Mouse (Mus musculus): Measurements from ENCODE around the gene Dupd1. TPM values are rescaled to one million over a fixed set of nuclear protein-coding genes. Genes with fewer than 3 reads are reported as not detected.

Dupd1 gene
- total and polyA plus RNA-seq, 2 experiments from 2014 or later: 0.29 TPM; not detected in 1

GRCm38 (mm10) chr14:21631665-21632200, 82.6 kb downstream of the Dupd1 start:
- Histone ChIP-seq H3K4me2 (ENCODE audit: low read depth, low read length) (no peak overlapping the region), H3K36me3 (ENCODE audit: insufficient read depth, low read length) (peaks cover 19% of the 10 kb centered on the region; the same call in 1 of the 2 replicates), H3K9me3 (ENCODE audit: low read length) (no peaks in the 10 kb centered on the region), H3K4me3 (ENCODE audit: low read length) (no peak overlapping the region), H3K27me3 (ENCODE audit: insufficient read depth, low read length) (no peaks in the 10 kb centered on the region), H3K27ac (peak overlapping the region; percentile 54), H3K9ac (replicated peaks; ENCODE audit: low read length) (no peak overlapping the region), H3K4me1 (ENCODE audit: insufficient read depth, low read length) (no peaks in the 10 kb centered on the region)
- 57% methylated on average over 5 of the region's 5 CpGs for WGBS
- ATAC-seq (0 out of 2 replicates have a peak, but pooled peaks have one; percentile 35), DNase-seq (ENCODE audit: low spot score) (peak; percentile 24)
- TF ChIP-seq CTCF (IDR thresholded peaks at IDR 0.05; ENCODE audit: low read depth): no peak

Other genes with a start within 250 kb of the Dupd1 start
- 20.8 and 33.0 TPM in 2 replicates for gene Kat6b, start 233.1 kb downstream of the Dupd1 start, total RNA-seq (2014; rRNA removed)
- gene Kat6b, start 233.1 kb downstream of the Dupd1 start, polyA plus RNA-seq (2015; fragmentation: Nextera tagmentation; extraction: Ambion mirVana): 13.7 and 15.2 TPM in 2 replicates
- 62.4 and 71.8 TPM in 2 replicates for gene Samd8, start 36.0 kb upstream of the Dupd1 start, total RNA-seq (2014; rRNA removed)
- gene Samd8, start 36.0 kb upstream of the Dupd1 start, polyA plus RNA-seq (2015; fragmentation: Nextera tagmentation; extraction: Ambion mirVana): 24.9 and 25.5 TPM in 2 replicates
- gene Dusp13, start 36.6 kb upstream of the Dupd1 start, total RNA-seq (2014; rRNA removed): not detected in 2 replicates
- 0.25 and 0.71 TPM in 2 replicates for gene Dusp13, start 36.6 kb upstream of the Dupd1 start, polyA plus RNA-seq (2015; fragmentation: Nextera tagmentation; extraction: Ambion mirVana)
- 197 and 223 TPM in 2 replicates for gene Vdac2, start 110.7 kb upstream of the Dupd1 start, total RNA-seq (2014; rRNA removed)
- gene Vdac2, start 110.7 kb upstream of the Dupd1 start, polyA plus RNA-seq (2015; fragmentation: Nextera tagmentation; extraction: Ambion mirVana): 323 and 328 TPM in 2 replicates
- gene Comtd1, start 134.4 kb upstream of the Dupd1 start, total RNA-seq (2014; rRNA removed): 37.1 and 47.9 TPM in 2 replicates
- 62.2 and 62.8 TPM in 2 replicates for gene Comtd1, start 134.4 kb upstream of the Dupd1 start, polyA plus RNA-seq (2015; fragmentation: Nextera tagmentation; extraction: Ambion mirVana)